Mouse (Mus musculus) E14TG2a.4 (cell line): ENCODE measurements at regions not wholly inside any gene's neighbourhood (a gene's known extent, or its start where the extent isn't known, plus 50 kb on each side); places are given as distances from the start of the nearest gene placed in this dataset.

Experiments
- CTCF ChIP-seq: conservative IDR thresholded peaks from 2 replicates; pipeline ENCODE4 v1.5.1; 2014; ENCODE audit warnings: low read length
- POU5F1 ChIP-seq: IDR thresholded peaks from 2 replicates; pipeline ENCODE4 v1.6.1; 2014; ENCODE audit warnings: low read length, borderline replicate concordance

DNA sequence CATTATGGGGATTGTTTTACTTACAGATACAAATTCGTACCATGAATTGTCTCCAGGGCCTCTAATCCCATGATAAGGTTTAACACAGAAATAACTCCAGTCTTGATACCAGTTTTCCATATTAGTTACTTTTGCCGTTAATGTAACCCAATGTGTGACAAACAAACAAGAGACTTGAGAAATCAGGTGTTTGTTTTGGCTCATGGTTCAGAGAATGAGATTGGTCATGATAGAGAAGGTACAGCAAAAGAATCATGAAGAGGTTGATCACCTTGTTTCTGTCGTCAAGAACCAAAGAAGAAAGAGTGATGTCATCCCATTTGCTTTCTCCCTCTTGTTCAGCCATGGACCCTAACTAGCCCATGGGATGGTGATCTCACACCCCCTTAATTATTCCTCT lies 107.5 kb downstream of the Olig3 start:
- TF ChIP-seq CTCF = no peak
- TF ChIP-seq POU5F1 = no peak
